Mouse (Mus musculus): ENCODE measurements around the gene Rpf2. TPM values are rescaled to one million over a fixed set of nuclear protein-coding genes. Genes with fewer than 3 reads are reported as not detected.
A peak's percentile ranks its signal among the peaks of the same experiment; 100 is the strongest.

Rpf2 gene
- total RNA-seq, 1 experiment from 2014 or later: 20.0 TPM

DNA sequence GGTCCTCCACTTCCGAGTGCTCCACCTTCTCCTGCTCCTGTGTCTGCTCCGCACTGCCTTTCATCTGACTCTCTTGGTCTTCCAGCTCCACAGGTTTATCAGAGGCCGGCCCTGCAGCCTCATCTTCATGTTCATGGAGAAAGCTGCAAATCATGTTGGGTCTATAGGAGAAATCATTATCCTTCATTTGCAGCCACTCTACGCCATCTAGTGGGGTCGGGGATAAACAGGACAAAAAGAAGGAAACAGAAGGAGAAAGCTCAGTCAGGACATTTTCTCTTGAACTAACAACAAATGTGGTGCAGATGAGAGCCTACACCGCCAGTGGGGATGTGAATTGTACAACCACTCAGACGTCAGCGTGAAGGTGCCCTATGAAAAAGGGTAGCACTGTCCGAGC, 2.8 kb upstream of the Rpf2 start:
- DNase-seq: no peak

DNA sequence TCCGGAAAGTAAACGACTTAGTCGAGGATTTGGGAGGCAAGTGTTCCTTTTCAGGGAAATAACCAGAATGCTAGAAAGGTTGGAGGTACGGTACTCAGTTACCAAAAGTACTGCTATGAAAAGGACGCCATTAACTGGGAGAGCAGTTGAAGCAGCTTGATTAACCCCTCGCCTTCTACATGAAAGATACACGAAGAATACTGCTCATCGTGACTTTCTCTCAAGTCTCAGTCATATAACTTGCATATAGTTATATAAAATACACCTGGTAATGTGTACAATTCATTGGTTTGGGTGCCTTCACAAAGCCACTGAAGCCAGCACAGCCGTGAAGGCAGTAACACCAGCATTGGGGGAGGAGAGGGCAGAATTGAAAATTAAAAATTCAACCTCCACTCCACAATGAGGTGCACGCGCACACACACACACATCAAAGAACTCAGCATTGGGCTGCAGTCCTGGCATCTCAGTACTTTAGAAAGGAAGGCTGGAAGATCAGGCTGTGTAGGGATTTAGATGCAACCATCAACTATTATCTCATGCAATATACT, 405 bp upstream of the Rpf2 start:
- DNase-seq: no peak

DNA sequence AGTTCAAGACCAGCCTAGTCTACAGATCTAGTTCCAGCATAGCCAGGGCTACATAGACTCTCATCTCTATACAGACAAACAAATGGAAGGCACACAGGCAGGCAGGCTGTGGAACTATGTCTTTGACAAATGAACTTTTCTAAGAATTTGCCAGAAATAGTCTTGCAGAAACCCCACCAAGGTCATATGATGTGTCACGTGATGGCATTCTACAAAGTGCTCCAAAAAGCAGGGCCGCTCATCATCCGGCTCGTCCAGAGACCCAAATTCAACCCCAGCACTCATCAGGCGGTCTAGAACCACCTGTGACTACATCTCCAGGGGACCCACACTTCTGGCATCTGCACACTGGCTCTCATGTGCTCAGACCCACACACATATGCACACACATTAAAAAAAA, 9.0 kb downstream of the Rpf2 start:
- no peak for DNase-seq

DNA sequence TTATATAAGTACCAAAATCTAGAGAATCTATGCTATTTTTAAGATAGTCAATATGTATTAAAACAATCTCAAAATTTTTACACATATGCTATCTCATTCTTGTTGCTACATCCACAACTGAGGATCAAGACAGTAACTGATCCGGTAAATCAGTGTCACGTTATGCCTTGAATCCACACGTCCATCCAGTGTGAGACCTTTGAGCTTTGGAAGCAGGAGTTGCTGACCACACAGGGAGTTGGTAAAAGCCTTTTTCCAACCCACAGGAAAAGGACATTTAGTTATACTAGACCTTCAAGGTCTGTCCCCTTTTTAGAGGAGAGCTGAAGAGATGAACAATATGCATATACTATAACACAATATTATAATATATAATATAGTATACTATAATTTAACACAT, 13.6 kb downstream of the Rpf2 start:
- DNase-seq: no peak

DNA sequence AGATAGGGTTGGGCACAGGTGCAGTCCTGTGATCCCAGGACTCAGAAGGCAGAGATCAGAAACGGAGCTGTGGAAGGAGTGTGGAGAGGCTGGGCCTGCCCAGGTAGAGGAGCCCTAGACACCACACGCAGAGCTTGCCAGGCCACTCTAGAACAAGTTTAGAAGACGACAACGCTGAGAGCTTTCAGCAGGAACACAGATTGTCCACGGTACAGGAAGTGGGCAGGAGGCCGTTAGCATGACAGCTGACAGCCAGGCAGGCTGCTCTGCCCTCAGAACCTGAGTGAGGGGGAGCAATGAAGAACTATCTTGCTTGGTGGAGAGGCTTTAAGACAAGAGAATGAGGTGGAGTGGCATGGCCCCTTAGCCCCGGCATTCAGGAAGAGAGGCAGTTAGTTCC, 14.4 kb downstream of the Rpf2 start:
- DNase-seq: no peak

DNA sequence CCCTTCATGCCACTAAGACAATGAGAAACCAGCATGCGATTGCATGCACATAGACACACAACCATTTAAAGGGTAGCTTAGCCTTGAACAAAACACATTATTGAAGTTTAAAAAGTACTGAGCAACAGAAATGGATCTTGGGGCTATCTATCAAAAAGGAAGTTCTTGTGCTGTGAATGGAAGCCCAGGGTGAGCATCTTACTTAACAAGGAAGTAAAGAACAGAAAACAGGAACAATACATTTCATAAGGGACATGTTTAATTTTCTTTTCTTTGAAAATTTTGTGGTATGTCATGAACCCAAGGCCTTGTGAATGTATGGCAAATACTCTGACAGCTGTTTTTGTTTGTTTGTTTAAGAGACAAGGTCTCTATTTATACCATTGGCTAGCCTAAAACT, 17.1 kb downstream of the Rpf2 start:
- no peak for DNase-seq

DNA sequence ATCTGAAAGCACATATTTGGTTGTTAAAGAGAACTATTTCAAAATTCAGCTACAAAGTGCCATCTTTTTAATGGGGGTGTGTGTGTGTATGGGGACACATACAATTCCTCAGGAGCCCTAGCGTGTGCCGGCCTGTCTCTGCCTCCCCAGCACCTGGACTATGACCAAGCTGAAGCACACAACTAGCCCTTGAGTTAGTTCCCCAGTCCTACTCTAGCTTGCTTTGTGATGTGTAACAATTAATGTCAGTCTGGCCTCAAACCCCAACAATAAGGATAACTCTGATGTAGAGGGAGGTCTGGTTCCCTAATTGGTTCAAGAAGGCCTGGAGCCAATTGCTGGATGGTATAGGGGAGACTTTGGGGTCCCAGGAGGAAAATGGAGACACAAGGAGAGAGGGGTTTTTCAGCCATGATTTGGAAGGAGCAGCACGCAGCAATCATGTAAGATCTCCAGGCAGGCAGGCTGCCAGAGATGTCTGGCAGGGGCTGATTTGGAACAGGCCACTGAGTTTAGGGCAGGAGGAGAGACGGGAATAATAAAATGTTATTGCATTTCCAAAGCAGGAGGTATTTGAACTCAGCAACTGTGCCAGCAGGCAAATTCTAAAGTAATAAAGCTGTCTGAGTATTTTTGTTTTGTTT, 19.1 kb downstream of the Rpf2 start:
- no peak for DNase-seq

DNA sequence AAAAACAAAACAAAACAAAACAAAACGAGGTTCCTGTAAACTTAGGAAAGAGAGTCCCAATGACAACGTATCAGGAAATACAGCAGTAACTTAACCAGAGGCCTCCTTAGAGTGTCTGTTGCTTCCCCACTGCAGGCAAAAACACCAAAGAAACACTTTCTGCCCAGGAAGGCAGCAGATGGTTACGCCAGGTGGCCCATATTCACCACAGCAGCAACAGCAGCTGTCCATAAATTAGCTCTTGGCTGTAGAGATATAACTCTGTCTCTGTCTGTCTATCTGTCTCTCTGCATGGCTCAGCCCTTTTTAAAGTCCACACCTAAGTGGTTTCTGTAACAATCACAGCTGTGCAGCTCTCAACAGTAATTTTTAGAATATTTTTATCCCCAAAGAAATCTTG, 28.0 kb downstream of the Rpf2 start:
- DNase-seq: no peak

DNA sequence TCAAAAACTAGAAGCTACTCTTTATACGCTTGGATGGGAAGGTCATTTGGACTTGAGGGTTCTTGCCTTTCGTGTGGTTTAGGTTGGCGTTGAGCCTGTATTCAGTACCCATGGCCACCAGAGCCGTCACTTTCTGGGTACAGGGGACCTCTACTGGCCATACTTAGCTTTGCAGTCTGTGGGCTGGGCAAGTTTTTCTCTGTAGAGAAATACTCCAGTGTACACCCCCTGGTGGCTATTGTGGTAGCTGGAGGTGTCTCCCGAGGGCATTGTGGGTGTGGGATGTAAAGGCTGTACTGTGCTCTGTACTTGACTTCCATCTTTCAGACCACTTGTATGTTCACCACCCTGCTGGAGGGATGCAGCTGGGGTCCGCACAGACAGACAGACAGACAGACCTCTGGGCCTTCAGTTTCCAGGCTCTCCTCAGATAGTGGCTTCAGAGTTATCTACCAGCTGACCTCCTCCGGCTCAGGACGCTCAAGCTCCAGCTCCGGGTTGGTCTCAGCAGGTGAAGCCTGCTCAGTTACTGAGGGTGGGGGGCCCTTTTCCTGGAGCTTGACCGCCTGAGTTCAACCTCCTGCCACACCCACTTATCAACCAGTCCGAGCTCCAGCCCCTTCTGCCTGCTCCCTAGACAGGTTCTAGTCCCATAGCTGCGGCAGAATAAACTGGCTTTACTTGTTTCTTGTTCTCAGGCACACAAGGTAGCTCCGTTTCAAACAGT, 34.2 kb downstream of the Rpf2 start:
- DNase-seq: peak; percentile 84

DNA sequence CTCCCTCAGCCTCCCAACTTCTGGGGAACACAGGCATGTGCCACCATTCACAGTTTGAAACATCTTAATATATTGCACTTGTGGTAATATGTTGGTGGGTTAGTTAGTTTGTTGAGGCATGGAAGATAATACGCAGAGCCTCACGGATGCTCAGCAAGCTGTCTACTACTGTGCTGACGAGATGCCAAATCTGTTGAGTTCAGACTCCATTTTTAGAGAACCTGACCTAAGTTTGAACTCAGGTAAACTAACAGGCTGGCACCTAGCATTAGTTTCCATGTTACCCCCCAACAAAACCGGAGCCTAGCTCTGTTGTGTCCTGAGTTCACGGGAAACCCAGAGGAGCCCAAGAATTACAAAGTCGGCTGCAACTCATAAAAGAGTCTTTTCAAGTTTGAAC, 51.8 kb downstream of the Rpf2 start:
- no peak for DNase-seq

DNA sequence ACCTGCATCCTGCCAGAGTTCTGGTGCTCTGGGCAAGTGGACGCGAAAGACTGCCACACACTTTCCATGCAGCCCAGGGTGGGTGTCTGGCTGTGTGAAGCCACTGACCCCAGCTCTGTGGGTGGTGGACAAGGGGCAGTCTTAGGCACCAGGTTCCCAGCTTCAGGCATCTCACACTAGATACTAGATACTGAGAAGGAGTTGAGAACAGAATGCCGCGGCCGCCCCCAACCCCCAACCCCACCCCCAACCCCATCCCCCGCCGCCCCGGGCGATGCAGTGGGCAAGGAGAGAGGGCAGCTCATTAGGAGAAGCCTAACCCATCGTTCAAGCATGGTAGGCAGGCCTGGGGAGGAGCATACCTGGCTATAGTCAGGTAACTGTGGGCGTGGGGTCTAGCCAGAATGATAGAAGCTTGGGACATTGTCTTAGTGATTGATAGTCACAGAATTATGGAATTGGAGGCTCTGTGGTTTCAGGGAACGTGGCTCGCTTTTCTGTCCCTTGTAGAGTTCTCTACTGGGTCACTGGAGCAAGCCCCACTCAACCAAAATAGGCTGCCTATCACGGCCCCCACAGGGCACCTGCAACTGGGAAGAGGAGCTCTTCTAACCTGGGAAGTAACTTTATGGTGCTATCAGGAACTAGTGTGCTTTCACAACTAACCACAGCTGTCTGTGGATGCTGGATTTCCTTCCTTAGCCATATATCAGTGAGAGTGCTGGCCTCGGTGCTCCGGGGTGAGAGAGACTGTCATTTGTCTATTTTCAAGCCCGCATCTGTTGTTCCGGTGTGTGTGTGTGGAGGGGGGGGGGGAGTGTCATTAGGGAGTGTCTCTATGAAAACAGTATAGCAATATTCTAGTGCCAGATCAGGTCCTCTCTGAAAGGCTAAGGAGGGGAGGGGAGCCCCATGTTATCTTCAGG, 54.6 kb downstream of the Rpf2 start:
- DNase-seq: no peak

DNA sequence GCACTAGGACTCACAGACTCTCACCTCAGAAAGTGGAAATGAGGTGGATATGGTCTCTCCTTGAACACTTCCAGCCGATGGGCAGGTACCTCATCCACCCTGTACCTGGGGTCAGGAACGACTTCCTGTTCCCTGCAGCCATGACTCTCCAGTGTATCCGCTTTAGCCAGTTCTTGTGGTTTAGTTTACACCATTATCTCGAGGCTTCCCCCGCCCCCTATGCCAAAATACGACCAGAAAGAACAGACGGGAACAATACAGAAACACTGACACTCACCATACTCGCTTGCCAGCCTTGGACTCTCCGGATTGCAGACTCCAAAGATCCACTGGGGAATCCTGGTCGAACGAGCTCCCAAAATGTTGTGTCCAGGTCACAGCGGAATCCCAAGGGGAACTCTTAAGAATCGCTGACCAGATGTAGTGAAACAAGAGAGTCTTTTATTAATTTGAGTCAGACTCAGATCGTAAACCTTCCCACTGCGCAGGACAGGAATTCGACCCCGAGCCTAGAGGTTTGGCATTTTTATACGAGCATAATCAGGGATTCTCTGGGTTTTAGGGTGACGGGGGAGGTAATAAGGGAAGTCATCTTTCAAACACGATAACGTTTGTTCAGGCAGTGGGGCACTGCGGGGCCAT, 55.4 kb downstream of the Rpf2 start:
- DNase-seq: no peak

DNA sequence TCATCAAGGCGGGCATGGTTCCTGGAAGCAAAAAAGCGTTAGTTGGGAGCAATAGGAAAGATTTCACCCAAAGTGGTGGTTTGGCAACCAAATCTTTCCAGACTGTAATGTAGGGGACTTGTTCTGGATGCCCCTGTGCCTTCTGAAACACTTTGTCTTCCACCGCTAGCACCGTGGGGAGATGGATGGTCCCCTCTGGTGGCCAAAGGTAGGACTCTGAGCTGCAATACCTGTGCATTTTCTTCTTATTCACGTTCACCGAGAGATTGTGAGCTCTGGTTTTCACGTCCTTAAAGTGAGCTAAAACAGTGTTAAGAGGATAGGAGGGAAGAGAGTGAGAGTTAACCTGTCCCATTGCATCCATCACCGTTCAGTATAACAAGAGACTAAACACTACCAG, 56.0 kb downstream of the Rpf2 start:
- no peak for DNase-seq

DNA sequence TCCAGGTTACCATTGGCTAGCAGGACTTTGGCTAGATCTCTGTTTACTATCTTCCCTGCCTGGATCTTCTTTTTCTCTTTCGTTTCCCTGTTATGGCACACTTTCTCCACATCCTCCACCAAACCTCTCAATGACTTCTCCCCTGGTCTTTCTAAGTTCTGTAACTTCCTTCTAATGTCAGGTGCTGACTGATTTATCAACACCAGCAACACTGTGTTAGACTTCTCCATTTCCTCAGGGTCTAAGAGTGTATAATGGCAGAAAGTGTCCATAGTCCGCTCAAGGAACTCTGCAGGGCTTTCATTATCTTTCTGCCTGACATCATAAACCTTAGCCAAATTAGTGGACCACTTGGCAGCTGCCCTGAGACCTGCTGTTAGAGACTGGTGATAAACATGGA, 57.1 kb downstream of the Rpf2 start:
- DNase-seq: no peak

DNA sequence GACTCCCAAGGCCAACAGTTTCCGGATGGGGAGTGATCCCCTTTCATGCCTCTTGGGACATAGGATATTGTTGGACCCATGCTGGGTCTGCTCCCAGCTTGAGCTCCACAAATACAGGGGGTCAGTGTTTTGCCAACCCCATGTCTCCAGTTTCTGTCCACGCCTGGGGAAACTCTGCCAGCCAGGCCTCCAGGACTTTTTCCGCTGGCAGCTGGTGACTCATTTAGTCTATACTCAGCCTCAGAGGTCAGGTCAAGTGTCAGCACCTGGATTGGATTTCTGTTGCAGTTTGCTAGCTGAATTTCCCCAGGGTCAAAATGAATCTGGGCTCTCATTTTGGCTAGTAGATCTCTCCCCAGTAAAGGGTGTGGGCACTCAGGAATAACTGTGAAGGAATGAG, 58.0 kb downstream of the Rpf2 start:
- DNase-seq: no peak

DNA sequence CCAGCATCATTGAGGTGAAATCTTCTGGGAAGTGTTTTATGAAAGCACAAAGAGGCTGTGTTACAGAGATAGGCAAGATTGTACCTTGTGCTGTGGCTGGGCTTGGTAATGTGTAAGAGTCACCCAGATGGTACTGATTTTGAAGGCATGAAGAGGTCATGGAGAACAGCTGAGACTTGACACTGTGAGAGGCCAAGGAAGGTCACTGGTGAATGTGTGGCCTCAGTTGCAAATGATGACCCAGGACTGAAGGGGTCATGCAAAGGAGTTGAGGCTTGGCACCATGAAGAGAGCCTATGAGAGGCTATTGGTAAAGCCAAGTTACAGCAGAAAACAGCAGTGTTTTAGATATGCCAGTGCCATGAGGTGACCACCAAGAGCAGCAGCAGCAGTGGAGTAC, 60.9 kb downstream of the Rpf2 start:
- DNase-seq: no peak

DNA sequence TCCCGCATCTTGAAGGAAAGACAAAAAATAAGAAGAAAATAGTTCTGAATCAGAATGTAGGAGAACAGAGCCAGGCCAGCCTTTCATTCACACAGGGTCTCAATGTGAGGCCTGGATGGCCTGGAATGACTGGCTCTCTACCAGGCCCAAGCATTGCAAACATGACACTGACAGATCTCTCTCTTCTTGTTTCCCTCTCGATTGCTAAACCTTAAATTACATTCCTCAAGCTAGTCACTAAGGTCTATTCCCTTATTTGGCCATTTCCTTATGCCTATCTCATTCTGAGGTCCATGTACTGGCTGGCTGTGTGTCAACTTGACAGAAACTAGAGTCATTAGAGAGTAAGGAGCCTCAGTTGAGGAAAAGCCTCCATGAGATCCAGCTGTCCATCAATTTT, 66.8 kb downstream of the Rpf2 start:
- no peak for DNase-seq

DNA sequence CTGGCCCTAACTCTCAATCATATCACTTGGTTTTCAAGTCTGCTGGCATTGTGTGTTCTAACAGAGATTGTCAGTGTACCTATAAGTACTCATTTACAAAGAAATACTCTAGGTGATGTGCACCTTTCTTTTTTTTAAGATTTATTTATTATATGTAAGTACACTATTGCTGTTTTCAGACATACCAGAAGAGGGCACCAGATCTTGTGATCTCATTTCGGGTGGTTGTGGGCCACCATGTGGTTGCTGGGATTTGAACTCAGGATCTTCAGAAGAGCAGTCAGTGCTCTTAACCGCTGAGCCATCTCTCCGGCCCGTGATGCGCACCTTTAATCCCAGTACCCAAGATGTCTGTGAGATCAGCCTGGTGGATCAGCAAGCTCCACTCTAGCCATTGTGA, 67.7 kb downstream of the Rpf2 start:
- no peak for DNase-seq

DNA sequence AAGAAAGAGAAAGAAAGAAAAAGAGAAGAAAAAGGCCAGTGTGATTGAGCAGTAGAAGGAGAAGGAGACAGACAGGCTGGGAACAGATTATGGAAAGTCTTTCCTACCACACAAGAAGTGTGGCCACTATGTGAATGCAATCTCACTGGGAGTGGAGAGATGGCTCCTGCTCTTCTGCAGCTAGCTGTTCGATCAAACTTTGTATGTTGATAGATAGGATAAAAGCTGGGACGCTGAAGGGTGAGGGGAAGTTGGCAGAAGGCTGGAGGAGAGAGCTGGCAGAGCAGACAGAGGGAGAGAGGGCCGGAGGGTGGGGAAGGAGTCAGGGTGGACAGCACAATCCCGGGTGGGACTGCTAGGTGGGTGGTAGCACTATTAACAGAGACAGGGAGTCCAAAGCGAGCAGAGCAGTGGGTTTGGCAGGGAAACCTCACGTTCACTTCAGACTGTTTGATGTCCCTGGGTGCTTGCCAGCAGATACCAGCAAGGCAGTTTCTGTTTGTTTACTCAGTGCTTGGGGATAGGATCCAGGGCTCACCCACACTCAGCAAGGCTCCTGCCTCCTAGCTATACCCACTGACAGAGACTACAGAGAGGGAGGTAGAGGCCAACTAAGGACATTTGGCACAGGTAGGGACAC, 69.4 kb downstream of the Rpf2 start:
- DNase-seq: peak; percentile 65

Measured in adrenal gland, postnatal 25 days (tissue).